Mouse (Mus musculus): Measurements from ENCODE around the gene Irak3. TPM values are rescaled to one million over a fixed set of nuclear protein-coding genes. Genes with fewer than 3 reads are reported as not detected.
A peak's percentile ranks its signal among the peaks of the same experiment; 100 is the strongest.

The Irak3 gene
- polyA plus RNA-seq, 1 experiment, result 0.91 TPM

DNA sequence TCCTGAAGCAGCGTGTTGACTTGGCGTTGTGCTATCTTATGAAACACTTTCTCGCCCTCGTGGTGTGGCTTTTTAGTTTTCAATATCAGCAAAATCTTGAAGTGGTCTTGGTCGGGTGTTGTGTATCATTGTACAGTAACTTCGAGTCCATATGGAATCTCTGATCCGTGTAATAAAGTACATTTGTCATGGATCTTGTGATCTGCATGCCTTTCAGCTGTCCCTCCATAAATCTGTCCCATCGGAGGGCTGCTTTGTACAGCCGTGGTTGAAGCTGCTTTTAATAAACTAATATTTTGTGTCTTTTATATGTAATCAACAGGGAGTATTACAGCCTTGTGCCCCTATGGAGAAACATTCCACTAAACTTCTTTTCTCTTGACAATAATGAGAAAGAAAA lies 34.9 kb upstream of the Irak3 start:
- Histone ChIP-seq H3K27ac (ENCODE audit: insufficient read depth, low read depth, low read length) (no peak overlapping the region), H3K36me3 (ENCODE audit: control insufficient read depth, insufficient read depth, low read length) (no peaks in the 10 kb centered on the region), H3K4me1 (ENCODE audit: control insufficient read depth, insufficient read depth, insufficient read length, low read length) (no peaks in the 10 kb centered on the region), H3K4me3 (ENCODE audit: low read depth, low read length) (no peak overlapping the region), H3K27me3 (ENCODE audit: control insufficient read depth, insufficient read depth, low read length) (no peaks in the 10 kb centered on the region)
- no peak for TF ChIP-seq POLR2A (IDR thresholded peaks at IDR 0.05; ENCODE audit: low read depth, low read length)
- TF ChIP-seq CTCF (IDR thresholded peaks at IDR 0.05; ENCODE audit: extremely low read depth, insufficient read length, insufficient replicate concordance, low read depth, low read length), result no peak
- 73% methylated on average over 9 of the region's 9 CpGs for WGBS

DNA sequence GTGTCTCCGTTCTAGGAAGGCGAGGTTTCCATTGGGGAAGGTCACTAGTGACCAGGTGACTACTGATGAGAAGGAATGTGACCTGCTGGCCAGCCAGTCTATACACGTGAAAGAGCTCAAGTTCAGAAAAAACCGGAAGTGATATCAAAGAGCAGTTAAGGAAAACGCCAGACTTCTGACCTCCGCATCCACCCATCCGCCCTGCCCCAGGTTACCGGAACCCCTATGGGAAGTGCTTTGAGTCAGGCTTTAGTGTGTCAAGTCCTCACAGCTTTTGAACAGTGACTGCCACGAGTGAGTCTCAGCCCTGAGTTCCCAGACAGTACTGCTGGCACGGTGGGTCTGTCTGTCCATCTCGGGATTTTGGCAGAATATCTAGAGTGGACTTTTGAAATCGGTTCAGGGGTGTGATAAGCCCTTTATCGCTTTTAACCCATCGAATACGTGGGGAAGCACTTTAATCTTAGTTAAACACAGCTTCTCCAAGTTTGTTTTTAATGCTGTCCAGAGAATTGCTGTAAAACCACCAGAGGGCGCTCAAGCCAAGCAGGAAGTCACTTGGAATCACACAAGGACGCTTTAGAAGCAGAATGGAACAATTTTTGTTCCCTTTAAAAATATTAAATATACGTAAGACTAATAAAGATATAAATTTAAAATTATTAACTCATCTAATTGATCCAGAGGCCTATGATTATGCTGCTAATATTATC lies 31.9 kb upstream of the Irak3 start:
- H3K4me1 ChIP-seq (ENCODE audit: control insufficient read depth, insufficient read depth, insufficient read length, low read length), result no peaks in the 10 kb centered on the region
- no peak overlapping the region for H3K27ac ChIP-seq (ENCODE audit: insufficient read depth, low read depth, low read length)
- 27% methylated on average over 18 of the region's 18 CpGs for WGBS
- TF ChIP-seq POLR2A (IDR thresholded peaks at IDR 0.05; ENCODE audit: low read depth, low read length), result no peak
- peak; percentile 42; the same call in 1 of the 2 replicates for TF ChIP-seq CTCF (IDR thresholded peaks at IDR 0.05; ENCODE audit: extremely low read depth, insufficient read length, insufficient replicate concordance, low read depth, low read length)
- peak overlapping the region; percentile 47 for H3K4me3 ChIP-seq (ENCODE audit: low read depth, low read length)
- H3K27me3 ChIP-seq (ENCODE audit: control insufficient read depth, insufficient read depth, low read length), result no peaks in the 10 kb centered on the region
- H3K36me3 ChIP-seq (ENCODE audit: control insufficient read depth, insufficient read depth, low read length), result peaks cover 18% of the 10 kb centered on the region

DNA sequence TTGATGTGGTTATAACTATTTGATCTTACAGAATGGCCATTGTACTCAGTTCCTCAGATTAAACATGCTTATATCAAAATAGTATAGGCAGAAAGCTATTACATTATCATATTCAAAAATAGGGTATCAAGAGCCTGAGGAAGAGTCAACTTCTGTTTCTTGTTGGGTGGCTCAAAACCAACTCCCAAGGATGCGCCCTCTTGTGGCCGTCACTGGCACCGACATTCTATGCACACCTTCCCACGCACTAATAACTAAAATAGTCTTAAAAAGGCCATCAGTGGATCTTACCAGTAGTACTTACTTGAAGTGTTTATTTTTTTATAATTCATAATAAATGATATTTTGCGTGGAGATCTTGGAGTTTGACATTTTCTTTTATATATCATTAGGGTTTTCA lies 29.8 kb upstream of the Irak3 start:
- Histone ChIP-seq H3K4me1 (ENCODE audit: control insufficient read depth, insufficient read depth, insufficient read length, low read length) (peaks cover 3% of the 10 kb centered on the region; the same call in 1 of the 2 replicates), H3K27me3 (ENCODE audit: control insufficient read depth, insufficient read depth, low read length) (no peaks in the 10 kb centered on the region), H3K27ac (ENCODE audit: insufficient read depth, low read depth, low read length) (no peak overlapping the region), H3K4me3 (ENCODE audit: low read depth, low read length) (no peak overlapping the region), H3K36me3 (ENCODE audit: control insufficient read depth, insufficient read depth, low read length) (peaks cover 18% of the 10 kb centered on the region)
- TF ChIP-seq CTCF (IDR thresholded peaks at IDR 0.05; ENCODE audit: extremely low read depth, insufficient read length, insufficient replicate concordance, low read depth, low read length) (peak; percentile 83; the same call in 1 of the 2 replicates), POLR2A (IDR thresholded peaks at IDR 0.05; ENCODE audit: low read depth, low read length) (no peak)
- WGBS, result 25% methylated on average over 5 of the region's 5 CpGs

DNA sequence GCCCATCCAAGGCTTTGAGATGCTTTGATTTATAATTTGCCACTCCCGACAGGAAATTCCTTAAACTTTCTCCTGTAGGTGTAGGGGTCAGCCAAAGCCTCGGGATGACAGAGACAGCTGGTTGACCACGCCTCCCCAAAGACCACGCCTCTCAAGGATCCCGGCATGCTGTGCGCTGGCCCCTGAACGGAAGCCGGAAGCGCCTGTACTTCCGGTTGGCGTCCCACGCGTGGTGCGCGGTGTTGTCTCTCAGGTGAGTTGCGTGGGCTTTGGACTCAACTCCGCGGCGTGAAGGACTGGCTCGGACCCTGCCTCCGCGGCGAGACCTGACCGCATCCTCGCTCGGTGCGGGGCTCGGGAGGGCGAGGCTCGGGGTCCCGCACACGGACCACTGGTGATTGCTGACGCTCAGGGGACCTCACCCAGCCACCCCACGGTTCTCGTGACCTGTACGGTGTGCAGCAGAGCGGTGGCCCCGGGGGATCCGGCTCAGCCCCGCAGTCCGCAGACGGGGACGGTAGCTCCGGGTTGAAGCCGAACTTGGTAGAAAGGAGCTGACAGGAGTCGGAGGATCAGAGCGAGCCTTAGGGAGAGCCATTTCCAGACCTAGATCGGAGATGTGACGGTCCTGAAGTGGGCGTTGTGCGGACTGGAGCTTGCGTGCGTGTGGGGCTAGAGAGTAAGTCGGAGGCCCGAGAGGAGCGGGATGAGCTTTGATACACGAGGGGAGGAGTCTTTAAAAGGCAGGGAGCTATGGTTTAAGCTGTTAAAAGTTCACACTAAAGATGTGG lies 25.1 kb upstream of the Irak3 start, which contains the start of gene Llph:
TSS of gene Llph (plus strand) at position 200 of the 791 bp plus-strand sequence.
- Histone ChIP-seq H3K27me3 (ENCODE audit: control insufficient read depth, insufficient read depth, low read length) (no peaks in the 10 kb centered on the region), H3K36me3 (ENCODE audit: control insufficient read depth, insufficient read depth, low read length) (peaks cover 24% of the 10 kb centered on the region), H3K27ac (ENCODE audit: insufficient read depth, low read depth, low read length) (peak within 1 kb of the TSS; percentile 9; the same call in 1 of the 2 replicates), H3K4me3 (ENCODE audit: low read depth, low read length) (peak within 1 kb of the TSS; percentile 89), H3K4me1 (ENCODE audit: control insufficient read depth, insufficient read depth, insufficient read length, low read length) (peaks cover 3% of the 10 kb centered on the region; the same call in 1 of the 2 replicates)
- WGBS, result under 1% methylated on average over 57 of the region's 57 CpGs
- TF ChIP-seq POLR2A (IDR thresholded peaks at IDR 0.05; ENCODE audit: low read depth, low read length), result peak; percentile 55; the same call in 1 of the 2 replicates
- TF ChIP-seq CTCF (IDR thresholded peaks at IDR 0.05; ENCODE audit: extremely low read depth, insufficient read length, insufficient replicate concordance, low read depth, low read length), result no peak

GRCm38 (mm10) chr10:120220776-120221175 lies 18.8 kb upstream of the Irak3 start:
- TF ChIP-seq POLR2A (IDR thresholded peaks at IDR 0.05; ENCODE audit: low read depth, low read length) (no peak), CTCF (IDR thresholded peaks at IDR 0.05; ENCODE audit: extremely low read depth, insufficient read length, insufficient replicate concordance, low read depth, low read length) (no peak)
- WGBS, result 70% methylated on average over 7 of the region's 7 CpGs
- Histone ChIP-seq H3K4me3 (ENCODE audit: low read depth, low read length) (no peak overlapping the region), H3K36me3 (ENCODE audit: control insufficient read depth, insufficient read depth, low read length) (peaks cover 26% of the 10 kb centered on the region), H3K27ac (ENCODE audit: insufficient read depth, low read depth, low read length) (no peak overlapping the region), H3K27me3 (ENCODE audit: control insufficient read depth, insufficient read depth, low read length) (no peaks in the 10 kb centered on the region), H3K4me1 (ENCODE audit: control insufficient read depth, insufficient read depth, insufficient read length, low read length) (no peaks in the 10 kb centered on the region)

DNA sequence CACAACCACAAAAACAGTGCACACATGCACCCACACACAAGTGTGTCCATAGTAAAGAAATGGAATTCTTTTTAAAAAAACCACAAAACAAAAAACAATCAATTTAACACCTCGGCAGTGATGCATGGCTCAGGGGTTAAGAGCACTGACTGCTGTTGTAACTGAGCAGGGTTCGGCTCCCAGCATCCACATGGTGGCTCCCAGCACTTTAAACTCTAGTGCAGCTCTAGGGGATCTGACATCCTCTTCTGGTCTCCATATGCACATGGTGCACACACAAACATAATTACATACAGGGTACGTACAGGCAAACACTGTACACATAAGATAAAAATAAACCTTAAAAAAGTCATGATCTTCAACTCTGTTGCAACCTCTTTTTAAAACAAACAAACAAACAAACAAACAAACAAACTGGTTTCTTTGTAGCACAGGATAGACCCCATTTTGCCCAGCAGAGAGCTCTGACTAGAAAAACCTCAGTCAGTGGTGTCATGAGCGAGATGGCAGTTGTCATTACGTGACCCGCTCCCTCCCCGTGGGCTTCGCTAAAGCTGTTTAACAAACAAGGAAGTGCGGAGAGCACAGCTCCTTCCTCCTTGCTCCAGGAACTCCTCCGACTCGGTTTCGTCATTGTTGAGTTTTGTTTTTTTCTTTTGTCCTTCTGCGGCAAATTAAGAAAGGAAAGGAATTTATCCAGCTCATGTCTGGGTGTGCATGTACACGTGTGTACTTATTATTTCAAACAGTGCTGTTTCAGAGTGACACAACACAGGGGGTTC lies 17.8 kb upstream of the Irak3 start:
- Histone ChIP-seq H3K27me3 (ENCODE audit: control insufficient read depth, insufficient read depth, low read length) (no peaks in the 10 kb centered on the region), H3K36me3 (ENCODE audit: control insufficient read depth, insufficient read depth, low read length) (peaks cover 27% of the 10 kb centered on the region), H3K4me3 (ENCODE audit: low read depth, low read length) (no peak overlapping the region), H3K27ac (ENCODE audit: insufficient read depth, low read depth, low read length) (no peak overlapping the region), H3K4me1 (ENCODE audit: control insufficient read depth, insufficient read depth, insufficient read length, low read length) (no peaks in the 10 kb centered on the region)
- TF ChIP-seq POLR2A (IDR thresholded peaks at IDR 0.05; ENCODE audit: low read depth, low read length) (no peak), CTCF (IDR thresholded peaks at IDR 0.05; ENCODE audit: extremely low read depth, insufficient read length, insufficient replicate concordance, low read depth, low read length) (no peak)
- 59% methylated on average over 14 of the region's 14 CpGs for WGBS

Data from small intestine, adult 2 months (tissue).